Mouse (Mus musculus) hindbrain, embryonic 10.5 days (tissue): ENCODE measurements at regions not wholly inside any gene's neighbourhood (a gene's known extent, or its start where the extent isn't known, plus 50 kb on each side); places are given as distances from the start of the nearest gene placed in this dataset.

Experiments
- DNase-seq: peaks from one replicate; pipeline ENCODE4 v3.0.0-alpha.2; 2017; ENCODE audit warnings: low spot score
- H3K27ac ChIP-seq: fragments of 300-500 bp; sonication (generic); 2 replicates; pipeline ENCODE4 v1.5.1; 2016; ENCODE audit warnings: mild to moderate bottlenecking, moderate library complexity
- H3K27me3 ChIP-seq: fragments of 300-500 bp; sonication (generic); 2 replicates; pipeline ENCODE4 v1.6.1; 2016; ENCODE audit warnings: mild to moderate bottlenecking; ENCODE audit not compliant: poor library complexity, insufficient read depth, severe bottlenecking
- H3K36me3 ChIP-seq: fragments of 300-500 bp; sonication (generic); 2 replicates; pipeline ENCODE4 v1.6.1; 2016; ENCODE audit warnings: mild to moderate bottlenecking, moderate library complexity
- H3K4me1 ChIP-seq: fragments of 300-500 bp; sonication (generic); replicated peaks from 2 replicates; pipeline ENCODE4 v1.6.1; 2016; ENCODE audit warnings: mild to moderate bottlenecking
- H3K4me3 ChIP-seq: fragments of 300-500 bp; sonication (generic); 2 replicates; pipeline ENCODE4 v1.5.1; 2016; ENCODE audit warnings: mild to moderate bottlenecking, moderate library complexity
- H3K9me3 ChIP-seq: fragments of 300-500 bp; sonication (generic); 2 replicates; pipeline ENCODE4 v1.6.1; 2016; ENCODE audit warnings: mild to moderate bottlenecking, moderate library complexity
- WGBS: fragments of 180-500 bp; shearing (Covaris S2); methylation state at CpG from one replicate; pipeline ENCODE4 v1.1.7; 2016; 5-methylcytosine and 5-hydroxymethylcytosine counted together

DNA sequence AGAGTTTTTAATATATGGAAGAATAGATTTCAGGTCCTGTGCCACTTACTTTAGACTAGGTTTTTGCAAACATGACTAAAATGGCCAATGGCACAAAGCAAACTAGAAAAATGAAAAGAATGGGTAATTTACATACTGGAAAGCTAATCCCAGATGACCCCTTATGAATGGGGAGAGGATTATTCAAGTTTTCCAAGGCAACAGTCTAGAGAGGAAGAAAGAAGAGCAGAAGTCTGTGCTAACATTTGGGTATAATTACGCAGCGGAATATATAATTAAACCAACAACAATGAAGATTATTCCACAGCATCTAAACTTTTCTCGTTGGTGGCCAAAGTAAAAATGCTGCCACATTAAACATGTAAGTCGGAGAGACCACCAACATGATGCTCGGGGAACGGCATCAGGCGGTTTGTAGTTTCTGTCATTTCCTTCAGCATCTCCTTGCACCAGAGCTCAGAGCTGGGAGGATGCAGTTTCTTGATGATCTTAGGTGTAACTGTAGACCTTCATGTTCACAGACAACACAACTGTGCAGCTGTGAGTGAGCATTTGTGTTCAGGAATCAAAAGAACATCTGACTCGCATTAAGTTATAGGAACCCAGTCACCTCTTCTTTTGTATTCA is 51.2 kb upstream of the Tmtc2 start:
- 88% methylated on average over 8 of the region's 8 CpGs for WGBS
- Histone ChIP-seq H3K27ac (no peak overlapping the region), H3K4me3 (no peak overlapping the region), H3K4me1 (no peaks in the 10 kb centered on the region), H3K27me3 (no peaks in the 10 kb centered on the region), H3K36me3 (no peaks in the 10 kb centered on the region), H3K9me3 (no peaks in the 10 kb centered on the region)
- DNase-seq = no peak
